In the genomic region with DNA sequence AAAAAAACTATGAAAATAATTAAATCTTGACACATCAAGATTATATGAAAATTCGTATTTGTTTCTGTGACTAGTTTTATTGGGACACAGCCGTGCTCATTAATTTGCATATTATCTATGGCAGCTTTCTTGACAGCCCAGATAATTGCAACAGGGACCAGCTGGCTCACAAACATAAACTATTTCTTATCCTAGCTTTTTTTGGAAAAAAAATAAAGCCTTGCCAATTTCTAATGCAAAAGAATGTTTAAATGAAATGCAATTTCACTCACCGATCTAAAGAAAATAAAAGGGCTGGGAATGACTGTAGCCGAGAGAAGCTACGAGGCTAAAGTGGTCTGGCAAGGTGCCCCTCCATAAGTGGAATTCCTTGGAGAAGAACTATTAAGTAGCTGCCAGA, we compare ENCODE assay signal across 31 mouse cellular contexts. TPM values are rescaled to one million over a fixed set of nuclear protein-coding genes. Genes with fewer than 3 reads are reported as not detected.
A peak's percentile ranks its signal among the peaks of the same experiment; 100 is the strongest.
DNase-seq lines count a peak whose midpoint lies in the region; ATAC-seq lines count a peak whose summit lies in the region.
"Had no signal": no experiment of that assay in that cellular context is flagged by ENCODE, and none has a peak within 500 bp of the region (broad histone marks: within the 10 kb centered on the region; RNA-seq: fewer than 3 reads in every experiment).

No protein-coding gene starts in this region.

- H3K4me1 ChIP-seq in forebrain, embryonic 16.5 days (replicated peaks; ENCODE audit: control insufficient read depth, insufficient read depth, low read length): peaks cover 21% of the 10 kb centered on the region
- peaks cover 11% of the 10 kb centered on the region for H3K4me1 ChIP-seq in forebrain, embryonic 12.5 days

- no peak overlapping the region for H3K4me3 ChIP-seq in forebrain, embryonic 16.5 days (replicated peaks; ENCODE audit: low read length)
- H3K4me3 ChIP-seq in forebrain, embryonic 12.5 days (replicated peaks): no peak overlapping the region
- H3K4me3 ChIP-seq: embryonic facial prominence, embryonic 12.5 days; liver, embryonic 13.5 days had no signal

- H3K36me3 ChIP-seq in forebrain, embryonic 16.5 days (ENCODE audit: control insufficient read depth, insufficient read depth): no peaks in the 10 kb centered on the region
- H3K36me3 ChIP-seq in forebrain, embryonic 12.5 days (replicated peaks): no peaks in the 10 kb centered on the region
- H3K36me3 ChIP-seq: embryonic facial prominence, embryonic 12.5 days; liver, embryonic 13.5 days had no signal

- ATAC-seq in forebrain, embryonic 16.5 days: no peak
- ATAC-seq in forebrain, embryonic 12.5 days (ENCODE audit: low FRiP score): no peak
- ATAC-seq: hindbrain, embryonic 16.5 days; midbrain, embryonic 16.5 days had no signal

- H3K4me2 ChIP-seq in forebrain, embryonic 16.5 days (ENCODE audit: low read length): no peak overlapping the region
- no peak overlapping the region for H3K4me2 ChIP-seq in forebrain, embryonic 12.5 days
- H3K4me2 ChIP-seq: embryonic facial prominence, embryonic 12.5 days; liver, embryonic 13.5 days; midbrain, embryonic 11.5 days had no signal

- peak overlapping the region; percentile 61 for H3K27ac ChIP-seq in forebrain, embryonic 16.5 days (ENCODE audit: low read length)
- no peak overlapping the region for H3K27ac ChIP-seq in forebrain, embryonic 12.5 days
- H3K27ac ChIP-seq: embryonic facial prominence, embryonic 12.5 days; liver, embryonic 13.5 days had no signal

- 28% methylated on average over 5 of the region's 5 CpGs for WGBS in forebrain, embryonic 16.5 days
- 71% methylated on average over 5 of the region's 5 CpGs for WGBS in forebrain, embryonic 12.5 days

- H3K9me3 ChIP-seq in forebrain, embryonic 16.5 days (ENCODE audit: control insufficient read depth, low read length): no peaks in the 10 kb centered on the region
- no peaks in the 10 kb centered on the region for H3K9me3 ChIP-seq in forebrain, embryonic 12.5 days
- H3K9me3 ChIP-seq: embryonic facial prominence, embryonic 12.5 days; liver, embryonic 13.5 days had no signal

- no peaks in the 10 kb centered on the region for H3K27me3 ChIP-seq in forebrain, embryonic 16.5 days (replicated peaks; ENCODE audit: control insufficient read depth, insufficient read depth, low read length)
- H3K27me3 ChIP-seq in forebrain, embryonic 12.5 days: peaks cover 5% of the 10 kb centered on the region; the same call in 1 of the 2 replicates
- H3K27me3 ChIP-seq: embryonic facial prominence, embryonic 12.5 days had no signal

- DNase-seq in kidney, postnatal 14 days: peak; percentile 7
- DNase-seq in kidney, adult 18-20 months: no peak
- DNase-seq in lung, postnatal 14 days: peak; percentile 13
- no peak for DNase-seq in lung, postnatal 25 days (ENCODE audit: low spot score)
- no peak for DNase-seq in thymus, postnatal 14 days
- DNase-seq: adrenal gland, adult 8-10 months; B cell, adult 2 months; cerebellum, adult 11 months; cerebellum, adult 9-10 months; cerebellum, postnatal 36 days; gastrocnemius, postnatal 10 days; kidney, adult 8-10 months; layer of hippocampus, postnatal 36 days; left cerebral cortex, postnatal 4 days; liver, embryonic 13.5 days; lung, adult 2 months; right cerebral cortex, adult 18-20 months; spleen, adult 18-20 months; thymus, adult 18-20 months; thymus, postnatal 36 days had no signal

- H3K9ac ChIP-seq in forebrain, embryonic 16.5 days (replicated peaks; ENCODE audit: low read depth, low read length): no peak overlapping the region
- no peak overlapping the region for H3K9ac ChIP-seq in forebrain, embryonic 12.5 days
- H3K9ac ChIP-seq: embryonic facial prominence, embryonic 12.5 days; liver, embryonic 13.5 days had no signal

RNA-seq across cellular contexts. Expression of gene Zc3h13, which starts 3.8 kb away (rescaled TPM):
- 53.4 and 54.7 TPM in 2 replicates for polyA plus RNA-seq in forebrain, embryonic 16.5 days (2015; fragmentation: Nextera tagmentation; extraction: Ambion mirVana)
- 48.1 and 49.6 TPM in 2 replicates for polyA plus RNA-seq in forebrain, embryonic 12.5 days (2016; fragmentation: Nextera tagmentation; extraction: Ambion mirVana)

RNA-seq across cellular contexts. Expression of gene Cpb2, which starts 38.3 kb away (rescaled TPM):
- not detected in 2 replicates for polyA plus RNA-seq in forebrain, embryonic 16.5 days (2015; fragmentation: Nextera tagmentation; extraction: Ambion mirVana)
- not detected in 2 replicates for polyA plus RNA-seq in forebrain, embryonic 12.5 days (2016; fragmentation: Nextera tagmentation; extraction: Ambion mirVana)
- polyA plus RNA-seq: gonadal fat pad, adult 2 months; heart, embryonic 14.5 days; hindbrain, embryonic 11.5 days; hindbrain, embryonic 16.5 days; large intestine, adult 2 months; limb, embryonic 14.5 days; midbrain, embryonic 11.5 days; midbrain, embryonic 16.5 days had no signal

Comparison
In these comparisons a context has a peak if more than half of its experiments do, and no peak if none do; other contexts are left out.
1. DNase-seq: peak in kidney, postnatal 14 days (single experiment) and lung, postnatal 14 days (single experiment); none in kidney, adult 18-20 months (single experiment), lung, postnatal 25 days (single experiment) and thymus, postnatal 14 days (single experiment).